Mouse (Mus musculus) brain, adult 2 months (tissue): ENCODE data around the gene Atf6b.

Experiments
- DNase-seq: peaks from one replicate; pipeline ENCODE4 v3.0.0; 2011; ENCODE audit warnings: low read depth, low spot score

Gene Atf6b

GRCm38 (mm10) chr17:34646906-34647787, at the start of gene Atf6b:
Gene Atf6b, plus strand, starts transcription at chr17:34647146.
- DNase-seq = peak; percentile 100

DNA sequence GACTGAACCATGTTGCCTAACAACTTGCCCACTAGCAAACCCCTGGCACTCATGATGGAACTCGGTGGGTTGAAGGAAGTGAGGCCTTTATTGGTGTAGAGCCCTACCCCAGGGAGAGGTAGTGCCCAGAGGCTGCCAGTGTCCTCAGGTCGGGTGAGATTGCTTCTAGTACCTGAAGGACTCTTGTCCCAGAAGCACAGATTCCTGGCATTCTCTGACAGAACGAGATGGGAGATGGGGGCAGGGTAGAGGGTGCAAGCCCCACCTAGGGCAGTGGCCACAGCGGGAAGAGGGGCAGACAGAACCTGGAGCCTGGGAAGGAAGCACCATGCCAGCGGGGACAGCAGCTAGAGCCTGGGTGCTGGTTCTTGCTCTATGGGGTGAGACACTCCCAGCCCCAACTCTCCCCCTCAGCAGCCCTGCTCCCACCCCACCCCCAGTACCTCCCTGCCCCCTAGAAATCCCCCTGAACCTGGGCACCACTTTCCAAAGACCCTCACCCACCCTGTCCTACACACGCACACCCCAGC, 49.3 kb upstream of the Atf6b start, which contains the start of gene Ager:
TSS of gene Ager (plus strand) at position 297 of the 530 bp plus-strand sequence.
- DNase-seq = no peak

DNA sequence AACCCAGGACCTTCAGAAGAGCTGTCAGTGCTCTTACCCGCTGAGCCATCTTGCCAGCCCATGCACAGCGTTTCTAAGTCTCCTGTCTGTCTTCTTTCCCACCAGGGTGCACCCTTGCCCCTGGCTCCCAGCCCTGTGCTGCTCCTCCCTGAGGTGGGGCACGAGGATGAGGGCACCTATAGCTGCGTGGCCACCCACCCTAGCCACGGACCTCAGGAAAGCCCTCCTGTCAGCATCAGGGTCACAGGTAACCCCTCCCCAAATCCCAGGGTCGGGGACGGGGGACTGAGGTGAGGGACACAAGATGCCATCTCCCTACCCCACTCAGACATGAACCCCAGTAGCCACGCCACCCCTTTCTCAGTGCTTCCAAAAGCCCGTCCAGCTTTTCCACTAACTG, 47.1 kb upstream of the Atf6b start:
- no peak for DNase-seq

DNA sequence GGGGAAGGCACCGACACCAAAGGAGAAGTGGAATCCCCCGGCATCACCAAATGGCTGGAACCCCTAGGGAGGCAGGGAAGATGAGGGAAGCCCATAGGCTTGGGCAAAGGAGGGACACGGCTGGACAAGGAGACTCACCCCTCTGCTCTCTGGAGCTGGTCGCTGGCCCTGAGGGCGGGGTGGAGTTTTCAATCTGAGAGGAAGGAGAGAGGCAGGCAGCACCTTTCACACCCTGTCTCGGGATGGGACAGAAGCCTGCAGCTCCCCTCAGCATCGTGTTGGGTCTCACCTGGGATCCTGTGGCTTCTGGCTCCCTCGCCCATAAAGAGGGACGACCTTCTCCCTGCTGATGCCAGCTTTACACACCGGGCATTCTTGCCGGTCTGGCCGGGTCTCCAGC, 45.1 kb upstream of the Atf6b start:
- no peak for DNase-seq

- DNase-seq = peak; percentile 100
Measured at GRCm38 (mm10) chr17:34603375-34604060, 43.4 kb upstream of the Atf6b start, which contains the start of gene Rnf5. Gene Rnf5, minus strand, starts transcription at chr17:34603690.

GRCm38 (mm10) chr17:34604061-34604508, 42.9 kb upstream of the Atf6b start, which contains the start of gene Agpat1:
Gene Agpat1, plus strand, starts transcription at chr17:34604262.
- peak; percentile 100 for DNase-seq

GRCm38 (mm10) chr17:34604511-34605237, 42.3 kb upstream of the Atf6b start:
- peak; percentile 43 for DNase-seq

DNA sequence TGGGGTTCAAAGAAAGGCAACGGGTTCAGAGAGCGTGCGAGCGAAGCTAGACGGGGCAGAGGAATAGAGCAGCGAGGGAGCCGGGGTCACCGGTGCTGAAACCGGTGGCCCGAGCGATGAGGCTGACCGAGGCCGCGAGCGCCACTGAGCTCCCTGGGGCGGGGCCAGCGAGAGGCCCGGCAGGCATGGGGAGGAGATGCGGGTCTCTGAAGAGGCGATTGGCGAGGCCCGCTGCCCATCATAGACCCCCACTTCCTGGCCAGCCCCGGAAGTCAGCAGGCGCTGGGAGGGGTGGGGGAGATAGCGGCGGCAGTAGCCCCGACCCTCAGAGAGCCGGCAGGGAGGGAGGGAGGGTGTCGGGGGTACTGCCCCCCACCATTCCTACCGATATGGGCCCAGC, 41.3 kb upstream of the Atf6b start:
- DNase-seq = peak; percentile 98

DNA sequence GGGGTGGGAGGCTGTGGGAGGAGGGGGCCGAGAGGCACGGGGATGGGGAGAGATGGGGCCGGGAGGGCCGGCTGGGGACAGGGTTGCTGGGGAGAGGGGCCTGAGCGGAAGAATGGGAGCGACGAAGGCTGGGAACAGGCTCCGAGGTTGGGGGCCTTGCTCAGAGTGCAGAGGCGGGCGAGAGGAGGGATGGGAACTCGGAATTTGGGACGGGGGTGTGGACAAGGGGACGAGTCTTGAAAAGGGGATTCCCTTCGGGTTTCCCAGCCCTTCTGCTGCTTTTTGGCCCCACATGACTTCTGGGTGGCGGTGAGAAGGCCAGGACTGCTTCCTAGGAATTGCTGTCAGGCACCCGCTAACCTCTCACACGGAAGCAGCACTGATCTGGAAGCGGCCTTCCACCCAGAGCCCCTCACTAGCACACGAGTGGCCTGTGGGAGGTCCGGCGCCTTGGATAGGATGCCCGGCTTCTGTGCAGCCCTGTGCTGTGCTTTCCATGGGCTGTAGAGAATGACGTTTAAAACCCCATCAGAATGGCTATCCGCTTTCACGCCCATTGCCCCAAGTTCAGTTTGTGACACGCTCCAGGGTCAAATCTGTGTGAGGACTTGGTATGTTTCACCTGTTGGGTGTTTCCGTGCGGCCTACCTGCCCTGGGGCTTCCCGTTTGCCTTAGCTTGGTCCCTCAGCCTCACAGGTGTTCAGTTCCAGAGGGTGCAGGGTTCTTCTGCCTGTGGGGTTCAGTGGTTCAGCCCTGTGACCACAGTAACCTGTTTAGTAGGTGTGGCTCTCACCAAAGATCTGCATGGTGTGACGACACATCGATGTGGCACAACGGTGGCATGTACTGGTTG, 40.5 kb upstream of the Atf6b start:
- peak; percentile 29 for DNase-seq

GRCm38 (mm10) chr17:34607997-34608396, 38.9 kb upstream of the Atf6b start:
- peak; percentile 16 for DNase-seq

DNA sequence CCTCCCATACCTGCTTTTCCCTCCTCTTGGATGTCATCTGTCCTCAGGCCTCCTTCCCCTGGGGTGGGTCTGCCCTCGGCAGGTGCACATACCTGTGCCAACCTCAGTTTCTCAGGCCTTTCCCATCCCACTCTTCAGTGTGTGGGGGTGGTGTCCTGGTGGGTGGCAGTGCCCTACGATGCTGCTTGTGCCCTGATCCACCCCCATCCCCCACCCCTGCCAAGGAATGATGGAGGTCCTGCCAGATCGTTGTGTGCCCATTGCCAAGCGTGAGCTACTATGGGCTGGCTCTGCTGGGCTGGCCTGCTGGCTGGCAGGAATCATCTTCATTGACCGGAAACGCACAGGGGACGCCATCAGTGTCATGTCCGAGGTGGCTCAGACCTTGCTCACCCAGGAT, 35.9 kb upstream of the Atf6b start:
- no peak for DNase-seq

DNA sequence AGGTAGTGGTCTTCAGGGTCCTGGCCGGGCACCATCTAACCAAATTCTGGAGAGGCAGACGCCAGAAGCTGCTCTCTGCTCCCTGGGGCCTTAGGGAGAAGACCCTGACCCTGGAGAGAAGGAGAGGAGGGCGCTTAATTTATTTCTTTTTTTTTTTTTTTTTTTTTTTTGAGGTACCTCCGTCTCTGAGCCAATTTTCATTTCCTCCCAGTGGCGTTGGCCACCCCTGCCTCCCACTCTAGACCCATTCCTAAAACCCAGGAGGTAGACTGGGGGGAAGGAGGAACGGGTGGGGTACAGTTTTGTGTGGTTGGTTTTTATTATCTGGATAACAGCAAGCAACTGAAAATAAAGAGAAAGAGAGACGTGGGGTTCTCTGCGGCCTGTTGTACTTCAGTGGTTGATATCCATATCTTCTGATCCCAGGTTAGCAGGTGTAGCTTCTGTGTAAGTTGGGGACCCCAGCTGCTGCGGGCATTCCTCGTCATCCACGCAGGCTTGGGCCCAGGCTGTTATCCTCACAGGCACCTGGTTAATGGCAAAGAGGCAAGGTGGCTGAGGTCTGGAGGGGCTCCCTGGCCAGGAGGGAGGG, 33.8 kb upstream of the Atf6b start:
- no peak for DNase-seq

GRCm38 (mm10) chr17:34613830-34614229, 33.1 kb upstream of the Atf6b start:
- peak; percentile 68 for DNase-seq

- no peak for DNase-seq
Measured at GRCm38 (mm10) chr17:34615871-34616270, 31.1 kb upstream of the Atf6b start, which contains the start of gene Egfl8. Gene Egfl8, minus strand, starts transcription at chr17:34615971.

- peak; percentile 80 for DNase-seq
Measured at GRCm38 (mm10) chr17:34618999-34619398, 27.9 kb upstream of the Atf6b start.

GRCm38 (mm10) chr17:34621006-34621405, 25.9 kb upstream of the Atf6b start:
- no peak for DNase-seq

DNA sequence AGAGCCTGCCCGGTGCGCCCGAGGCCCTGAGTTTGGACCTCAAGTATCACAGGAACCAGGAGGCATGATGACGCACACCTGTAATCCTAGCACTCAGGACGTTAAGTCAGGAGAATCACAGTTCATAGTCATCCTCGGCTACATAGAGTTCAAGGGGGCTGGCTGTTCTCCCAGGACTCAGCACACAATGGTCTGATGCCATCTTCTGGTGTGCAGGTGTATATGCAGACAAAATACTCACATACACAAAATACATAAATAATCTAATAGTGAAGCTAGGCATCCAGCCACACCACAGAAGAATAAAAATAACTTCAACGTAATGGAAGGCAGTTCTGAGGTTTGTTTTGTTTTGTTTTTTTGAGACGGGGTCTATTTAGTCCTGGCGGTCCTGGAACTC, 23.8 kb upstream of the Atf6b start:
- no peak for DNase-seq

DNA sequence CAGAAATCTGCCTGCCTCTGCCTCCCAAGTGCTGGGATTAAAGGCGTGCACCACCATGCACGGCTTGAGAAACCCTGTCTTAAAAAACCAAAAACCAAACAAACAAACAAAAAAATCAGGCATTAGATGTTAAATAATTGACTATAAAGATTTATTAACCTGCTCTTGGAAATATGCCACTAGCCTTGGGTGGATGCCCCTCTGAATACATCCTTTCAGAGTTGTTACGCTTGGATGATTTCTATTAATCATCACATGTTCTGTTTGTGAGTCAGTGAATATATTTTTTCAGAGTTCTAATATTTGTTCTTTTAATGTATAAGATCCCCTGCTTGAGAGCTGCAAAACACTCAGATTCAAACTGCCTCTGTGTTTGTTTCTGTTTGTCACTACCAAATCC, 22.0 kb upstream of the Atf6b start:
- no peak for DNase-seq

DNA sequence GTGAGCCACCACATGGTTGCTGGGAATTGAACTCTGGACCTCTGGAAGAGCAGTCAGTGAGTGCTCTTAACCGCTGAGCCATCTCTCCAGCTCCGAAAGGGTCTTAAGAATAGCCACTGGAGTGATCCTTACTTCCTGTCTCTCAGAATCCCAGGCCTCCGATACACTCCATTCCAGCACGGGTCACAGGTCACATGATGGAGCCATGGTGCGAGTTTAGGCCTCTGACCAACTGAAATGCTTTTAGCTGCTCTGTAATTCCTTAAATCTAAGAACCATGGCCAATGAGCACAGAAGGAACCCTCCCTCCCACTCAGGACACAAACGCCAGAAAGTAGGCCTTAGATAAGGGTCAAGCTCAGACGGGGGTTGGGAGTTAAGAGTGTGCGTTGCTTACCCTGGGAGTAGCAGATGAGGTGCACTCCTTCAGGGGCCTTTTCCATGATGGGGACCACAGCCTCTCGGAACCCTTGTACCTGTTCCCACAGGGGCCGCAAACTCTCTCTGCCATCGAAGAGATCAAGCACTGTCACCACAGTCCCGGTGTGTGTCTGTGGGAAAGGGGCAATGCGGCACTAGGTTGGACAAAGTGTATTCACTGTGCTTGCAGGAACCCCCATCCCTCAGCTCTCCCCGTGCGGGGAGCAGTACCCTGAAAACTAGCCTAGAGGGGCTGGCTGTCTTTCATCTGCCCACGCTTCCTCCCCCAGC, 20.7 kb upstream of the Atf6b start:
- DNase-seq = no peak

DNA sequence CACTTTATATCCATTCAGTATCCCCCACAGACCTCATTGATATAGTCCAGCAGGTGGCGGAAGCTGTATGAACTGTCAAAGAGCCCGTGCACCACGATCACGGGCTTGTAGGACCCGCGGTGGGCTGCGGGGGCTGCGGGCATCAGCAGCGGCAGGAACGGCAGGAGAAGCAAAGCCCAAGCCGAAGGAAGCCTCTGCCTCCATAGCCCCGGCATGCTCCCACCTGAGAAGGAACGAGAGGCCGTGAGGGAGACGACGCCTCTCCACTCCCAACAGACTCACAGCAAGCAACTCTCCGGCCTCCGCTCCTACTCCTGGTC, 20.2 kb upstream of the Atf6b start:
- DNase-seq = peak; percentile 64
